Mouse (Mus musculus) embryo, embryonic 11.5 days (tissue): Measurements from ENCODE around the gene A430089I19Rik.
"Not testable (repeated sequence)": the region's sequence is repeated elsewhere in the genome, so short reads cannot be mapped to it uniquely, and the experiment has no call there.

ENCODE experiments used
- DNase-seq: peaks from one replicate; pipeline ENCODE4 v3.0.0-alpha.2; 2012; ENCODE audit warnings: low read depth, low spot score

A430089I19Rik gene

DNA sequence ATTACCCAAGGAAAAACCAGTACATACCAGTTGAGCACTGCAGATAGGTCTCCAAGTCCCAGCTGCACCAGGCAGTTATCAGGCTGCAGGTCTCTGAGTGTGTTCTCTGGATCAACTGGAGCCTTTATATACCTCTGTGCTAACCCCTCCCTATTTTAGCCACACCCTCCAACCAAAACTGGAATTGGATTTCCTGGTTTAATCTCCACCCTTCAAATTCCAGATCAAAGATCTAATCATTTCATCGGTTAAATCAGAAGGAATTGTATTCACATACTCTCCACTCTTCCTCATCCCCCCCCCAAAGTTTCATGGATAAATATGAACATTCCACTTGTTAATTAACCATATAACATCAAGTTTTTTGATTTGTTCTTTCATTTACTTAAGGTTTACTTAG is at the start of gene A430089I19Rik:
A430089I19Rik (minus strand) TSS at position 101 of the 400 bp plus-strand sequence.
- DNase-seq: not testable (repeated sequence)

- DNase-seq: not testable (repeated sequence)
These were observed 32.9 kb upstream of the A430089I19Rik start, which contains the start of gene AA792892 for GRCm38 (mm10) chr5:94339449-94339848. TSS of gene AA792892 (plus strand) at chr5:94339749.

GRCm38 (mm10) chr5:94314135-94314534 is 7.5 kb upstream of the A430089I19Rik start, which contains the start of gene Gm6502:
TSS of gene Gm6502 (plus strand) at chr5:94314435.
- not testable (repeated sequence) for DNase-seq
